Mouse (Mus musculus) small intestine, adult 2 months (tissue): ENCODE measurements at regions not wholly inside any gene's neighbourhood (a gene's known extent, or its start where the extent isn't known, plus 50 kb on each side); places are given as distances from the start of the nearest gene placed in this dataset.

Source experiments
- CTCF ChIP-seq: fragments of 200-500 bp; IDR thresholded peaks from 2 replicates; pipeline ENCODE4 v1.5.1; 2012; ENCODE audit warnings: low read depth, mild to moderate bottlenecking, control low read depth, inconsistent platforms, low read length, moderate library complexity, mixed read lengths; ENCODE audit not compliant: insufficient replicate concordance, insufficient read length; ENCODE audit errors: extremely low read depth
- POLR2A ChIP-seq: fragments of 200-500 bp; IDR thresholded peaks from 2 replicates; pipeline ENCODE4 v1.6.1; 2012; ENCODE audit warnings: low read depth, mild to moderate bottlenecking, control low read depth, inconsistent platforms, low read length, moderate library complexity

DNA sequence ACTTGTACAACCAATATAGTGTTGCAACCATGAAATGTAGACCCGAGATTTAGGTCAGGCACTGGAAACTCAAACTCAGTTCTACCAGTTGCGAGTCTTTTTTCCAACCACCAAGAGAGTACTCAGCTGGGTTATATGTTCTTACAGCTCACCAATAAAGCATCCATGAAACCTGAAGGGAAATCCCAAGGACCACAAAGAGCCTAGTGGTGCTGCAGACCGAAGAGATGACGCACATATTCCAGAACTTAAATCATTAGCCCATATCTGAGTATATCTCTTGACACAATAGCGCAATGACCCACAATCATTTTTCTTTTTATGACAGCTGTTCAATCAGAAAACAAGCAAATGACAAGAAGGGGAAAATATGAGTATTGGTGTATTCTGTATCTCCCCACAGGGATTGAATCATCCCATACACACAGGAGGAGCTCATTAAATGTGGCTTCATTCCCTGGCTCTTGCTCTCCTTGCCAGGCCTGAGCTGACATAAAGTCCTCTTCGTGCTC lies 146.7 kb downstream of the Cox18 start:
- TF ChIP-seq CTCF: no peak
- TF ChIP-seq POLR2A: no peak
